Mouse (Mus musculus) MEL (cell line): ENCODE results near the gene Cltc. TPM values are rescaled to one million over a fixed set of nuclear protein-coding genes. Genes with fewer than 3 reads are reported as not detected.

Experiments used
- DNase-seq: peaks from one replicate; pipeline ENCODE4 v3.0.0; 2011; ENCODE audit warnings: low read depth, low spot score
- H3K27ac ChIP-seq: 2 replicates; pipeline ENCODE4 v1.5.1; 2012; ENCODE audit warnings: low read depth, mild to moderate bottlenecking, control low read depth, low read length, moderate library complexity; ENCODE audit not compliant: control insufficient read depth
- H3K27me3 ChIP-seq, 2 experiments: fragments of 150-350 bp in 1 of 2; sonication (generic) in 1 of 2; 2 replicates each; pipeline ENCODE4 v1.6.1; 2012; ENCODE audit warnings: low read length in 2 of 2, mild to moderate bottlenecking in 2 of 2, improper control_type of control experiment in 1 of 2, moderate library complexity in 1 of 2; ENCODE audit not compliant: insufficient read depth in 2 of 2, control insufficient read depth in 1 of 2
- H3K36me3 ChIP-seq, 2 experiments: 2 replicates each; pipeline ENCODE4 v1.6.1; 2012 to 2014; ENCODE audit warnings: low read length in 2 of 2, improper control_type of control experiment in 1 of 2, inconsistent platforms in 1 of 2, mild to moderate bottlenecking in 1 of 2; ENCODE audit not compliant: insufficient read depth in 2 of 2, control insufficient read depth in 1 of 2
- H3K4me1 ChIP-seq, 2 experiments: fragments of 150-350 bp in 1 of 2; sonication (generic) in 1 of 2; 2 replicates each; pipeline ENCODE4 v1.6.1; 2012; ENCODE audit warnings: low read length in 2 of 2, improper control_type of control experiment in 1 of 2, mild to moderate bottlenecking in 1 of 2; ENCODE audit not compliant: insufficient read depth in 2 of 2, control insufficient read depth in 1 of 2
- H3K4me3 ChIP-seq, 2 experiments: fragments of 150-350 bp in 1 of 2; sonication (generic) in 1 of 2; 2 replicates each; pipeline ENCODE4 v1.5.1; 2012; ENCODE audit warnings: low read depth in 2 of 2, low read length in 2 of 2, mild to moderate bottlenecking in 2 of 2, moderate library complexity in 2 of 2, control low read depth in 1 of 2, improper control_type of control experiment in 1 of 2; ENCODE audit not compliant: control insufficient read depth in 1 of 2, insufficient read depth in 1 of 2
- H3K79me2 ChIP-seq: 2 replicates; pipeline ENCODE4 v1.6.1; 2012; ENCODE audit warnings: mild to moderate bottlenecking, low read length, moderate library complexity; ENCODE audit not compliant: control insufficient read depth, poor library complexity, insufficient read depth
- H3K9ac ChIP-seq: 2 replicates; pipeline ENCODE4 v1.6.1; 2012; ENCODE audit warnings: low read depth, mild to moderate bottlenecking, control low read depth, low read length, moderate library complexity; ENCODE audit not compliant: control insufficient read depth, poor library complexity, severe bottlenecking
- H3K9me3 ChIP-seq: fragments of 150-350 bp; sonication (generic); replicated peaks from 2 replicates; pipeline ENCODE4 v1.6.1; 2012; ENCODE audit warnings: mild to moderate bottlenecking, low read length, improper control_type of control experiment, moderate library complexity; ENCODE audit not compliant: insufficient read depth
- BHLHE40 ChIP-seq: IDR thresholded peaks from 2 replicates; pipeline ENCODE4 v1.6.1; 2012; ENCODE audit warnings: low read depth, mild to moderate bottlenecking, inconsistent platforms, low read length, improper control_type of control experiment, borderline replicate concordance
- CHD1 ChIP-seq: IDR thresholded peaks from 2 replicates; pipeline ENCODE4 v1.6.1; 2012; ENCODE audit warnings: low read depth, mild to moderate bottlenecking, inconsistent platforms, low read length, improper control_type of control experiment
- CHD2 ChIP-seq: IDR thresholded peaks from 2 replicates; pipeline ENCODE4 v1.6.1; 2011; ENCODE audit warnings: low read length, improper control_type of control experiment
- CTCF ChIP-seq, 3 experiments: IDR thresholded peaks in 2 of 3; conservative IDR thresholded peaks in 1 of 3; 2 replicates each; pipeline ENCODE4 v1.5.1; 2011 to 2012; ENCODE audit warnings: low read length in 3 of 3, low read depth in 2 of 3, mild to moderate bottlenecking in 2 of 3, improper control_type of control experiment in 1 of 3, inconsistent platforms in 1 of 3, mixed read lengths in 1 of 3, moderate library complexity in 1 of 3; ENCODE audit not compliant: control insufficient read depth in 1 of 3, insufficient read depth in 1 of 3, poor library complexity in 1 of 3, severe bottlenecking in 1 of 3
- E2F4 ChIP-seq: IDR thresholded peaks from 2 replicates; pipeline ENCODE4 v1.6.1; 2011; ENCODE audit warnings: low read depth, low read length, improper control_type of control experiment, borderline replicate concordance
- ELF1 ChIP-seq: IDR thresholded peaks from 2 replicates; pipeline ENCODE4 v1.6.1; 2014; ENCODE audit warnings: low read depth, mild to moderate bottlenecking, inconsistent platforms, low read length, improper control_type of control experiment, moderate library complexity
- EP300 ChIP-seq, 2 experiments: IDR thresholded peaks; 2 replicates each; pipeline ENCODE4 v1.6.1; 2011; ENCODE audit warnings: improper control_type of control experiment in 2 of 2, low read length in 2 of 2, low read depth in 1 of 2, mild to moderate bottlenecking in 1 of 2
- ETS1 ChIP-seq: IDR thresholded peaks from 2 replicates; pipeline ENCODE4 v1.6.1; 2012; ENCODE audit warnings: low read depth, mild to moderate bottlenecking, inconsistent platforms, low read length, improper control_type of control experiment, moderate library complexity
- GABPA ChIP-seq: IDR thresholded peaks from 2 replicates; pipeline ENCODE4 v1.6.1; 2012; ENCODE audit warnings: low read depth, mild to moderate bottlenecking, inconsistent platforms, low read length, improper control_type of control experiment, moderate library complexity
- GATA1 ChIP-seq: IDR thresholded peaks from 2 replicates; pipeline ENCODE4 v1.6.1; 2011; ENCODE audit warnings: low read depth, low read length, improper control_type of control experiment
- HCFC1 ChIP-seq: IDR thresholded peaks from 2 replicates; pipeline ENCODE4 v1.6.1; 2012; ENCODE audit warnings: low read depth, mild to moderate bottlenecking, inconsistent platforms, low read length, improper control_type of control experiment, moderate library complexity
- JUND ChIP-seq: IDR thresholded peaks from 2 replicates; pipeline ENCODE4 v1.6.1; 2011; ENCODE audit warnings: low read depth, mild to moderate bottlenecking, improper control_type of control experiment, low read length
- KAT2A ChIP-seq: conservative IDR thresholded peaks from 2 replicates; pipeline ENCODE4 v1.6.1; 2012; ENCODE audit warnings: low read depth, low read length, improper control_type of control experiment, inconsistent platforms
- MAX ChIP-seq: IDR thresholded peaks from 2 replicates; pipeline ENCODE4 v1.6.1; 2011; ENCODE audit warnings: low read length, improper control_type of control experiment
- MAZ ChIP-seq: IDR thresholded peaks from 2 replicates; pipeline ENCODE4 v1.6.1; 2012; ENCODE audit warnings: low read depth, mild to moderate bottlenecking, inconsistent platforms, low read length, improper control_type of control experiment
- MEF2A ChIP-seq: IDR thresholded peaks from 2 replicates; pipeline ENCODE4 v1.6.1; 2014; ENCODE audit warnings: low read depth, mild to moderate bottlenecking, inconsistent platforms, low read length, improper control_type of control experiment; ENCODE audit not compliant: poor library complexity, insufficient replicate concordance, severe bottlenecking; ENCODE audit errors: extremely low read depth
- MXI1 ChIP-seq: IDR thresholded peaks from 2 replicates; pipeline ENCODE4 v1.6.1; 2011; ENCODE audit warnings: mild to moderate bottlenecking, low read depth, low read length, improper control_type of control experiment
- MYB ChIP-seq: IDR thresholded peaks from 2 replicates; pipeline ENCODE4 v1.6.1; 2011; ENCODE audit warnings: mild to moderate bottlenecking, low read depth, low read length, improper control_type of control experiment
- MYC ChIP-seq: IDR thresholded peaks from 2 replicates; pipeline ENCODE4 v1.6.1; 2011; ENCODE audit warnings: low read depth, mild to moderate bottlenecking, low read length, improper control_type of control experiment, moderate library complexity
- NELFE ChIP-seq: IDR thresholded peaks from 2 replicates; pipeline ENCODE4 v1.6.1; 2011; ENCODE audit warnings: low read depth, low read length, improper control_type of control experiment
- NRF1 ChIP-seq: IDR thresholded peaks from 2 replicates; pipeline ENCODE4 v1.6.1; 2014; ENCODE audit warnings: low read depth, mild to moderate bottlenecking, inconsistent platforms, low read length, improper control_type of control experiment, moderate library complexity; ENCODE audit not compliant: poor library complexity, insufficient read depth, severe bottlenecking
- POLR2A ChIP-seq, 2 experiments: IDR thresholded peaks; 2 replicates each; pipeline ENCODE4 v1.6.1; 2011 to 2012; ENCODE audit warnings: low read length in 2 of 2, mild to moderate bottlenecking in 2 of 2, control low read depth in 1 of 2, improper control_type of control experiment in 1 of 2, low read depth in 1 of 2, moderate library complexity in 1 of 2; ENCODE audit not compliant: control insufficient read depth in 1 of 2, insufficient read depth in 1 of 2, poor library complexity in 1 of 2
- POLR2AphosphoS2 ChIP-seq: IDR thresholded peaks from 2 replicates; pipeline ENCODE4 v1.6.1; 2011; ENCODE audit warnings: low read length, improper control_type of control experiment
- POLR2AphosphoS5 ChIP-seq: IDR thresholded peaks from 2 replicates; pipeline ENCODE4 v1.6.1; 2012; ENCODE audit warnings: low read depth, borderline replicate concordance, mild to moderate bottlenecking, inconsistent platforms, low read length, moderate library complexity, mixed read lengths
- RAD21 ChIP-seq: IDR thresholded peaks from 2 replicates; pipeline ENCODE4 v1.6.1; 2011; ENCODE audit warnings: mild to moderate bottlenecking, low read depth, low read length, improper control_type of control experiment
- RCOR1 ChIP-seq: IDR thresholded peaks from 2 replicates; pipeline ENCODE4 v1.6.1; 2012; ENCODE audit warnings: low read depth, mild to moderate bottlenecking, inconsistent platforms, low read length, improper control_type of control experiment
- SMC3 ChIP-seq: IDR thresholded peaks from 2 replicates; pipeline ENCODE4 v1.6.1; 2011; ENCODE audit warnings: low read depth, low read length, improper control_type of control experiment
- TAL1 ChIP-seq: IDR thresholded peaks from 2 replicates; pipeline ENCODE4 v1.6.1; 2012; ENCODE audit warnings: mild to moderate bottlenecking, inconsistent platforms, low read length, moderate library complexity, mixed read lengths
- TBP ChIP-seq: IDR thresholded peaks from 2 replicates; pipeline ENCODE4 v1.8.0; 2011; ENCODE audit warnings: low read depth, low read length, improper control_type of control experiment
- TCF12 ChIP-seq: IDR thresholded peaks from 2 replicates; pipeline ENCODE4 v1.6.1; 2014; ENCODE audit warnings: low read depth, mild to moderate bottlenecking, inconsistent platforms, low read length, improper control_type of control experiment, moderate library complexity
- UBTF ChIP-seq: IDR thresholded peaks from 2 replicates; pipeline ENCODE4 v1.6.1; 2012; ENCODE audit warnings: low read depth, mild to moderate bottlenecking, inconsistent platforms, low read length, improper control_type of control experiment, moderate library complexity, borderline replicate concordance; ENCODE audit not compliant: insufficient read depth
- USF1 ChIP-seq: IDR thresholded peaks from 2 replicates; pipeline ENCODE4 v1.6.1; 2014; ENCODE audit warnings: low read depth, mild to moderate bottlenecking, inconsistent platforms, low read length, improper control_type of control experiment, moderate library complexity
- USF2 ChIP-seq, 2 experiments: IDR thresholded peaks; 2 replicates each; pipeline ENCODE4 v1.6.1; 2011 to 2012; ENCODE audit warnings: improper control_type of control experiment in 2 of 2, low read length in 2 of 2, borderline replicate concordance in 1 of 2, inconsistent platforms in 1 of 2, low read depth in 1 of 2, mild to moderate bottlenecking in 1 of 2; ENCODE audit not compliant: insufficient read depth in 1 of 2
- ZC3H11A ChIP-seq: IDR thresholded peaks from 2 replicates; pipeline ENCODE4 v1.6.1; 2012; ENCODE audit warnings: low read depth, mild to moderate bottlenecking, inconsistent platforms, low read length, improper control_type of control experiment
- ZKSCAN1 ChIP-seq: IDR thresholded peaks from 2 replicates; pipeline ENCODE4 v1.6.1; 2012; ENCODE audit warnings: low read depth, mild to moderate bottlenecking, inconsistent platforms, low read length, improper control_type of control experiment, moderate library complexity
- ZMIZ1 ChIP-seq: IDR thresholded peaks from 2 replicates; pipeline ENCODE4 v1.6.1; 2012; ENCODE audit warnings: low read depth, mild to moderate bottlenecking, inconsistent platforms, low read length, improper control_type of control experiment, moderate library complexity
- ZNF384 ChIP-seq: IDR thresholded peaks from 2 replicates; pipeline ENCODE4 v1.6.1; 2012; ENCODE audit warnings: low read depth, mild to moderate bottlenecking, inconsistent platforms, low read length, improper control_type of control experiment
- polyA plus RNA-seq, 2 experiments: library from polyadenylated mRNA; stranded (reverse) in 1 of 2; unstranded in 1 of 2; fragments of >175 nt in 1 of 2; fragments of >200 nt in 1 of 2; gene quantifications; 2 replicates each; pipeline versions ENCODE4 v1.2.1 to v1.2.4; 2012; ENCODE audit warnings: low replicate concordance in 2 of 2, low read depth in 1 of 2; ENCODE audit not compliant: insufficient read length in 2 of 2, insufficient read depth in 1 of 2, missing spikeins in 1 of 2
- total RNA-seq: library from RNA; depleted of rRNA; stranded (reverse); fragments of 300-350 nt; gene quantifications from 2 replicates; pipeline ENCODE4 v1.2.3, GENCODE M21; 2012

Cltc gene
- total and polyA plus RNA-seq, 3 experiments: 149 to 300 (median 205) TPM

- Histone ChIP-seq H3K36me3 (peaks cover 11 to 86% of the 10 kb centered on the region in 2 experiments), H3K9ac (peak overlapping the region; percentile 43; the same call in 1 of the 2 replicates), H3K9me3 (no peaks in the 10 kb centered on the region), H3K27ac (peak overlapping the region; percentile 80), H3K79me2 (peaks cover 70% of the 10 kb centered on the region), H3K4me3 (no peak overlapping the region; a peak in 1 of 4 replicates), H3K4me1 (peaks cover 42 to 59% of the 10 kb centered on the region in 2 experiments), H3K27me3 (no peaks in the 10 kb centered on the region)
- peak; percentile 99 for DNase-seq
- TF ChIP-seq UBTF (0 out of 2 replicates have a peak, but pooled peaks have one; percentile 2), TAL1 (peak; percentile 100), MXI1 (peak; percentile 89), POLR2A (IDR thresholded peaks at IDR 0.05; ENCODE audit: control insufficient read depth in 1 of 2, insufficient read depth in 1 of 2, low read depth in 1 of 2, low read length in 2 of 2, poor library complexity in 1 of 2) (peak in 1 of 2 experiments; percentile 52; a peak in 2 of 4 replicates), ZC3H11A (no peak), MYB (peak; percentile 89), SMC3 (no peak), BHLHE40 (peak; percentile 67; the same call in 1 of the 2 replicates), JUND (peak; percentile 67), ETS1 (peak; percentile 99), NRF1 (no peak), EP300 (IDR thresholded peaks at IDR 0.05; ENCODE audit: low read depth in 1 of 2, low read length in 2 of 2) (peak; percentile 100), TCF12 (peak; percentile 100), E2F4 (no peak; the same call in 1 of the 2 replicates), KAT2A (no peak), USF1 (no peak), ELF1 (no peak), CHD2 (0 out of 2 replicates have a peak, but pooled peaks have one; percentile 22), RAD21 (no peak), ZKSCAN1 (no peak), CHD1 (no peak), USF2 (IDR thresholded peaks at IDR 0.05; ENCODE audit: borderline replicate concordance in 1 of 2, insufficient read depth in 1 of 2, low read depth in 1 of 2, low read length in 2 of 2) (no peak), POLR2AphosphoS2 (no peak), TBP (peak; percentile 58), GATA1 (peak; percentile 100), CTCF (IDR thresholded peaks at IDR 0.05 in 2 of 3, conservative IDR thresholded peaks at IDR 0.05 in 1 of 3; ENCODE audit: control insufficient read depth in 1 of 3, insufficient read depth in 1 of 3, low read depth in 2 of 3, low read length in 3 of 3, poor library complexity in 1 of 3, severe bottlenecking in 1 of 3) (no peak), GABPA (no peak), NELFE (no peak), ZNF384 (no peak; the same call in 1 of the 2 replicates), MEF2A (0 out of 2 replicates have a peak, but pooled peaks have one; percentile 38), HCFC1 (no peak), POLR2AphosphoS5 (no peak), MYC (0 out of 2 replicates have a peak, but pooled peaks have one; percentile 38), RCOR1 (peak; percentile 93), MAX (peak; percentile 51; the same call in 1 of the 2 replicates), MAZ (no peak), ZMIZ1 (peak; percentile 74; the same call in 1 of the 2 replicates)
Observed at GRCm38 (mm10) chr11:86742605-86743004, 14.8 kb downstream of the Cltc start.
